Mouse (Mus musculus): Measurements from ENCODE around the gene Rnf220. TPM values are rescaled to one million over a fixed set of nuclear protein-coding genes. Genes with fewer than 3 reads are reported as not detected.

Rnf220 gene
- polyA plus RNA-seq, 1 experiment from 2014 or later, result 49.2 TPM

DNA sequence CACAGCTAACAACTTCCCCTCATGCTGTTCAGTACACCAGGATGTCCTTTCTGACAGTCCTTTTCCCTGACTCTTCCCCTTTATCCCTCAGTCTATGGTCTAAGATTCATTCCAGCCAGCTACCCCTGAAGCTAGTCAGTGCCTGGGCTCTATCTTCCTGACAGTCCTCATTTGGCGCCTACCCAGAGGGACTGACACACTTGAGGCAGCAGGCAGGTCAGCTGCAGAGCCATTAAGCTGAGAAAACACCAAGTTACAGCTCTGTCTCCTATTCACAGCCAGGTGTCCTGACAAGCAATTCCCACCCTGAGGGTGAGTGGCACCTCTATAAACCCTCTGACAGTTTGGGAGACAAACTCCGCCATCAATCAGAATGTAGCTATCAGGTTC is 217.6 kb downstream of the Rnf220 start:
- in situ Hi-C loops (cut with MboI; ENCODE audit: low pct_unique_long_range_greater_than_20kb), result loop anchor here (10.0 kb wide), 1 partner anchor 396 kb away; no protein-coding TSS in a partner anchor
- TF ChIP-seq CTCF (IDR thresholded peaks at IDR 0.05), result no peak

DNA sequence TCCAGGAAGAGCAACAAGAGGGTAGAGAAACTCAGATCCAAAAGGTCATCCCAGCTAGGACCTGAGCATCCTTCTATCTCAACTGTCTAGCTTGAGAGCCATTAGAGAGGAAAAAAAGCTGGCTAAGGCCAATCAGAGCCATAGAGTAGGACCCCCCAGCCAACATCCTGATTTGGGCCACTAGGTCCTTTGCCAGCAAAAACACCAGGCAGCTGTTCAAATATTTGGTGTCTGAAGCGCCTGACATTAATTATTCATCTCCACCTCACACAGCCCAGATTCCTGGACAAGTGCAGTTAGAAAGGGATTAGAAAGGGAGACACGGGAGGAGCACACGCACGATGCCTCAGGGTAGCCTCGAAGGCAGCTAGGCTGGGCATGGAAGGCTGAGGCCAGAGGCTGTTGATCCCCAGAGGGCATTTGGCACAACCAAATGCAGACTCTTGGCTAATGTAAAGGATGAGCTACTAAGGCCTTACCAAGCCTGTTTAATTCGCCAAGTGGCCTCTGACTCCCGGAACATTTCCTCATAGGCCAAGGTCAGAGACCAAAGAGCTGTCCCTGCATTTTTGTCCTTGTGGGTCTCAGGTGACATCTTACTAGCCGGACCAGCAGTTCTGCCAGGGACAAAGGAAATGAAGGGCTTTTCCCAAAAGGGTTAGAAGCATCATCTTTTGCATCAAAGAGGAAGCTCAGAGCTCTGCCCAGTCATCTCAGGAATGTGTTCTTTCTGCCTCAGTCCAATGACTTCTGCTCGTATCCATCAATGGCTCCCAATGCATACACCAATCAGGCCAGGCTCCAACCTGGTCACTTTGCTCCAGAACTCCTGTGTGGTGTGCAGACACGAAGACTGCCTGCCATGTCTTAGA is 218.2 kb downstream of the Rnf220 start:
- CTCF ChIA-PET, result interaction anchor here (0.6 to 2.5 kb wide), 3 partner anchors 8 to 11 kb away, joined by 3 to 10 read pairs (median 8); no protein-coding TSS in a partner anchor
- H3K27me3 ChIP-seq, result no peaks in the 10 kb centered on the region
- TF ChIP-seq CTCF (IDR thresholded peaks at IDR 0.05), result no peak
- DNase-seq (ENCODE audit: low read depth, low spot score) (peak; percentile 68), ATAC-seq (peak; percentile 36)
- in situ Hi-C loops (cut with MboI; ENCODE audit: low pct_unique_long_range_greater_than_20kb), result loop anchor here (10.0 kb wide), 1 partner anchor 396 kb away; no protein-coding TSS in a partner anchor
- POLR2A ChIA-PET, result no interaction called here

More for the DNA sequence above, 217.6 kb downstream of the Rnf220 start:
- DNase-seq (ENCODE audit: low read depth, low spot score) (no peak), ATAC-seq (no peak)
- POLR2A ChIA-PET, result interaction anchor here (0.7 kb wide), 1 partner anchor 8 kb away, joined by 6 read pairs; no protein-coding TSS in a partner anchor
- CTCF ChIA-PET, result interaction anchor here (0.6 to 2.5 kb wide), 3 partner anchors 9 to 12 kb away, joined by 3 to 10 read pairs (median 8); no protein-coding TSS in a partner anchor
- H3K27me3 ChIP-seq, result no peaks in the 10 kb centered on the region

DNA sequence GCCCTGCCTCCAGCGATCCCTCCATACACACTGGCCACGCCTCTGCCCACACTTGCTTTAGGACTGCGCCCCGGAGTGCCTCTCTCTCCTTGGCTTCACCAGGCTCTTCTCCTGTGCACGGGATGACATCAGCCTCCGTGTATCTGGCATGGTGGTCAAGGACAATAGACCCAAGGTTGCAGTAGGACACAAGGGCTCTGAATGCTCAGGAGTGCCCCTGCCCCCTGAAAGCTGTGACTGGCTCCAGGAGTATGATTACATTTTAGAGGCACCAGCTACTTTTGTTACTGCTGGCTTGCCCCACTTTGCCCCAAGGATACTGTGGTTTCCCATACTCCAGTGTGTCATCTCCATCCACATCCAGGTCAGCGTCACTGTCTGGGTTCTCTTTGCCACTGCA is 219.2 kb downstream of the Rnf220 start:
- H3K27me3 ChIP-seq, result no peaks in the 10 kb centered on the region
- ATAC-seq (no peak), DNase-seq (ENCODE audit: low read depth, low spot score) (no peak)
- no peak for TF ChIP-seq CTCF (IDR thresholded peaks at IDR 0.05)
- in situ Hi-C loops (cut with MboI; ENCODE audit: low pct_unique_long_range_greater_than_20kb), result loop anchor here (10.0 kb wide), 1 partner anchor 397 kb away; no protein-coding TSS in a partner anchor
- ChIA-PET CTCF (no interaction called here), POLR2A (no interaction called here)

DNA sequence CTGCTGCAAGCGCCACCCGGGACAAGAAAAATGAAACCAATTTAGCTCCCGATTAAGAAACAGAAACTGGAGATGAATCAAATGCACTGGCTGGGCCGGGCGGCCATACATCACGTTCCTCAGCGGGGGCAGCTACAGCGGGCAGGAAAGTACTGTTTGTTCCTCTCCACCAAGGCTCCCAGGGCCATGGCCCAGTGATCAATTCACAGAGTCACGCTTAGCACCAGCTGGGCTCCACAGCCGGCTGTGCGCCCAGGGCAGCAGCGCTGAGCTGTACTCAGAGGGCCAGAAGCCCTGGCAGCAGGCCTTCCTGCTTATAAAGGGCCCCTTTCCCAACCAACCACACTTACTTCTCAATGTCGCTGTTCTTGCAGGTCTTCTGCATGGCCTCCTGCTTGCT is 219.8 kb downstream of the Rnf220 start:
- no peaks in the 10 kb centered on the region for H3K27me3 ChIP-seq
- TF ChIP-seq CTCF (IDR thresholded peaks at IDR 0.05), result no peak
- ATAC-seq (no peak), DNase-seq (ENCODE audit: low read depth, low spot score) (no peak)
- in situ Hi-C loops (cut with MboI; ENCODE audit: low pct_unique_long_range_greater_than_20kb), result loop anchor here (10.0 kb wide), 1 partner anchor 398 kb away; no protein-coding TSS in a partner anchor
- CTCF ChIA-PET, result no interaction called here
- POLR2A ChIA-PET, result no interaction called here

DNA sequence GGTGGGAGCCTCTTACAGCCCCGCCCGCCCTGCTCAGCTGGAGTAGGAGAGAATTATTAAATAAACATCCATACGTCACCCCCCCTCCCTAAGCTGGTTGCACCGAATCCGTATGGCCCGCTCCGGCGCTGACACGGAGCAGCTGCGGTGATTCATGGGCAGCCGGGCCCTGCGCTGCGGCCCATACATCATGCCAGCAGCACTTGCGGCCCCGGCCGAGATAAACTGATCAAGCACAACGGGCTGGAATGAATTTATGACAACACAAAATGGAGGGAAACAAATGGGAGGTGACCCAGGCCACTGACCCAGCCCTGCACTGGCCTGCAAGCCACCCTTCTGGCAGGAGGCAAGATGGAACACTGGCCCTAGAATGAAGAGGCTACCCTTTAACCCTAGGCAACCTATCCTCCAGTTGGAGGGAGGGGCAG is 220.6 kb downstream of the Rnf220 start:
- no peak for TF ChIP-seq CTCF (IDR thresholded peaks at IDR 0.05)
- H3K27me3 ChIP-seq, result no peaks in the 10 kb centered on the region
- POLR2A ChIA-PET, result no interaction called here
- DNase-seq (ENCODE audit: low read depth, low spot score) (no peak), ATAC-seq (no peak)
- CTCF ChIA-PET, result no interaction called here
- in situ Hi-C loops (cut with MboI; ENCODE audit: low pct_unique_long_range_greater_than_20kb), result loop anchor here (10.0 kb wide), 1 partner anchor 399 kb away; no protein-coding TSS in a partner anchor

DNA sequence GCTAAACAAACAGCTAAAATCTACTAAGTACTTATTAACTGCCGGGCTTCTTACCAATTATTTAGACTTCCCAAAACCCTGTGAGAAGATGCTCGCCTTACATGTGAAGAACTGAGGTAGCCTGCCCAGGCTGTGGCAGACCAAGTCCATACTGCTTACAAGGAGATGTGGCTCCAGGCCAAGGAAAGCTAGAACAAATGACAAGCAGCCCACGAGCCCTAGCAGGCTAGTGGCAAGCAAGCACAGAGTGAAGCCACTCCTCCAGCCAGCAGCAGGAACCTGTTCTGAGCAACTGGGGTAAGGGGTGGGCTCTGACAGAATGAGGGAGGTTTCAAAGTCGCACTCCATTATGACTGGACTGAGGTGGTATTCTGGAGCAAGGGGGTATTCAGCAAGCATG is 222.1 kb downstream of the Rnf220 start:
- ATAC-seq, result no peak
- in situ Hi-C loops (cut with MboI; ENCODE audit: low pct_unique_long_range_greater_than_20kb), result loop anchor here (10.0 kb wide), 1 partner anchor 400 kb away; no protein-coding TSS in a partner anchor
- TF ChIP-seq CTCF (IDR thresholded peaks at IDR 0.05), result no peak
- no peaks in the 10 kb centered on the region for H3K27me3 ChIP-seq
- no peak for DNase-seq (ENCODE audit: low read depth, low spot score)
- ChIA-PET CTCF (interaction anchor here (1.4 to 2.3 kb wide), 2 partner anchors 11 to 12 kb away, joined by 3 to 5 read pairs; no protein-coding TSS in a partner anchor), POLR2A (no interaction called here)

DNA sequence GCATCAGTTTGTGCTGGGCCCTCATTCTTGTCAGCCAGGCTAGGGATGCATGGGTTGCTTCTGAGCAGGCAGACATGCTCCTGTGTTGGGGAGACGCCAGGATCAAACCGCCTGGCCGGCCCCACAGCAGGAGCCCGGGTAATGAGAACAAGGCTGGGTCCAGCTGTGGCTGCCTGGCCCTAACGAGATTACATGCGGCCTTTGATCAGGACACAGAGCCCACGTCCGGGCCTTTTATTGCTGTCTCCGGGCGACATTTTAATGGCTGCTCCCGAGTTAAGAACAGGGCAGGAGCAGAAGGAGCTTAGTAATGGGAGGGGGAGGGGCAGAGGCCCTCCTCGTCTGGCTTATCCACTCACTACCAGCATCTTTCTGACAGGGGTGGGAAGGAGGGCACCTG is 224.4 kb downstream of the Rnf220 start:
- H3K27me3 ChIP-seq, result no peaks in the 10 kb centered on the region
- DNase-seq (ENCODE audit: low read depth, low spot score) (no peak), ATAC-seq (no peak)
- CTCF ChIA-PET, result interaction anchor here (2.3 kb wide), 1 partner anchor 10 kb away, joined by 5 read pairs; no protein-coding TSS in a partner anchor
- TF ChIP-seq CTCF (IDR thresholded peaks at IDR 0.05), result no peak
- POLR2A ChIA-PET, result no interaction called here
- in situ Hi-C loops (cut with MboI; ENCODE audit: low pct_unique_long_range_greater_than_20kb), result loop anchor here (10.0 kb wide), 1 partner anchor 402 kb away; no protein-coding TSS in a partner anchor

DNA sequence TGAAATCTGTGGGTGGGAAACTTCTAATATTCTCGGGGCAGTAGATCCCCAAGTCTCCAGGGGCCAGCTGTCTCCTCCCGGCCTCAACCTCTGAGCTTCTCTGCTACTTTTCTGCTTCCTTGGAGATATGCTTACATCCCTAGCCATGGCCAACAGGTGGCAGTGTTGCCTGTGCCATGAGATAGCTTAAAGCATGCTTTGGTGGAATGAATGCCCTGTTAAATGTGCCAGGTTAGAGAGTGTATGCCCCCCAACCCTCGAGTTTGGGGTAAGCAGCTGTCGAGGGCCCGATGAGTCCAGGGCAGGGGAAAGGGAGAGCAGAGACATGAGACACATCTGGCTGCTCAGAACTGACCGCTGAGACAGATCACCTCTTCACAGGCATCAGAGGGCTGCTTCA is 226.6 kb downstream of the Rnf220 start:
- DNase-seq (ENCODE audit: low read depth, low spot score), result no peak
- in situ Hi-C loops (cut with MboI; ENCODE audit: low pct_unique_long_range_greater_than_20kb), result loop anchor here (10.0 kb wide), 1 partner anchor 405 kb away; no protein-coding TSS in a partner anchor
- no peaks in the 10 kb centered on the region for H3K27me3 ChIP-seq
- no peak for TF ChIP-seq CTCF (IDR thresholded peaks at IDR 0.05)
- ChIA-PET POLR2A (no interaction called here), CTCF (interaction anchor here (1.0 to 2.5 kb wide), 9 partner anchors 10 to 374 kb away, joined by 3 to 12 read pairs (median 4); partner anchors contain the start of genes Armh1 and Tmem53)
- ATAC-seq, result peak; percentile 41

DNA sequence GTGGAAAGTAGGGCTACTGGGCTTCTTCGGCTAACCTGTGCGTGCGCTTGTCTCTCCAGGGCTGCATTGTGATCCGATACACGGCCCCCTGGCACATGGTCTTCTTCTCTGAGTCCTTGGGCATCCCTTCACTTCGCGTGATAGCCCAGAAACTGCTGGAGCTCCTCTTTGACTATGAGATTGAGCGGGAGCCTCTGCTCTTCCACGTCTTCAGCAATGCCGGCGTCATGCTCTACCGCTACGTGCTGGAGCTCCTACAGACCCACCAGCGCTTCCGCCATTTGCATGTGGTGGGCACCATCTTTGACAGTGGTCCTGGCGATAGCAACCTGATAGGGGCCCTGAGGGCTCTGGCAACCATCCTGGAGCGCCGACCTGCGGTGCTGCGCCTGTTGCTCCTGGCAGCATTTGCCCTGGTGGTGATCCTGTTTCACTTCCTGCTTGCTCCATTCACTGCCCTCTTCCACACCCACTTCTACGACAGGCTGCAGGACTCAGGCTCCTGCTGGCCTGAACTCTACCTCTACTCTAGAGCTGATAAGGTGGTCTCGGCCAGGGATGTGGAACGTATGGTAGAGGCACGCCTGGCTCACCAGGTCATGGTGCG is 228.9 kb downstream of the Rnf220 start:
- POLR2A ChIA-PET, result no interaction called here
- TF ChIP-seq CTCF (IDR thresholded peaks at IDR 0.05), result no peak
- ATAC-seq (no peak), DNase-seq (ENCODE audit: low read depth, low spot score) (no peak)
- CTCF ChIA-PET, result interaction anchor here (0.8 to 2.5 kb wide), 4 partner anchors 11 to 258 kb away, joined by 3 to 10 read pairs (median 6); no protein-coding TSS in a partner anchor
- H3K27me3 ChIP-seq, result no peaks in the 10 kb centered on the region
- in situ Hi-C loops (cut with MboI; ENCODE audit: low pct_unique_long_range_greater_than_20kb), result no loop called here

DNA sequence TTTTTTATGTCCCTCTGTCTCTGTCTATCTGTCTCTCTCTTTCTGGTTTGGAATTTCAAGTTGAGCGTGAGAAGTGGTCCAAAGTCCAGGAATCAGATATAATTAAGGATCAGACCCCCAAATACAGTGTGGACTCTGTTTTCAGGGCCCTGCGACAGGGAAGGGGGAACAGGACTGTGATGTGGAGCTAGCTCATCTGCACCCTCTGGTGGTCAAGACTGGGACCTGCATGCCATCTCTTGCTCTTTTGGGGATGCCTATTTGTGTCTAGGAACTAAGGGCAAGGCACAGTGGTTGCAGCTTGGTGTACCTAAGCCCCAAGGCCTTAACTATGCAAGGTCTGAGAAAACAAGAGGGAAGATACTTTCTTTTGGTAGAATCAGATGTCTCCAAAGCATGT is 229.6 kb downstream of the Rnf220 start:
- no peak for TF ChIP-seq CTCF (IDR thresholded peaks at IDR 0.05)
- DNase-seq (ENCODE audit: low read depth, low spot score), result no peak
- ChIA-PET CTCF (interaction anchor here (0.8 to 2.5 kb wide), 5 partner anchors 12 to 259 kb away, joined by 3 to 10 read pairs (median 4); no protein-coding TSS in a partner anchor), POLR2A (no interaction called here)
- no peak for ATAC-seq
- H3K27me3 ChIP-seq, result no peaks in the 10 kb centered on the region
- in situ Hi-C loops (cut with MboI; ENCODE audit: low pct_unique_long_range_greater_than_20kb), result no loop called here
